Mouse (Mus musculus) embryonic facial prominence, embryonic 14.5 days (tissue): ENCODE data around the gene Clstn2. TPM values are rescaled to one million over a fixed set of nuclear protein-coding genes. Genes with fewer than 3 reads are reported as not detected.

ENCODE experiments used
- ATAC-seq: fragments of 200-750 bp; cut with Nextera tagmentation; 2 replicates; pipeline ENCODE4 v1.8.0; 2017; ENCODE audit warnings: low read depth, moderate number of reproducible peaks, moderate TSS enrichment
- DNase-seq: peaks from one replicate; pipeline ENCODE4 v3.0.0-alpha.2; 2015; ENCODE audit warnings: low spot score
- H3K27ac ChIP-seq: fragments of 300-500 bp; sonication (generic); replicated peaks from 2 replicates; pipeline ENCODE4 v1.5.1; 2014; ENCODE audit warnings: low read depth, mild to moderate bottlenecking, low read length, moderate library complexity
- H3K27me3 ChIP-seq: fragments of 300-500 bp; sonication (generic); replicated peaks from 2 replicates; pipeline ENCODE4 v1.6.1; 2014; ENCODE audit warnings: low read length; ENCODE audit not compliant: control insufficient read depth, insufficient read depth
- H3K36me3 ChIP-seq: fragments of 300-500 bp; sonication (generic); 2 replicates; pipeline ENCODE4 v1.6.1; 2014; ENCODE audit warnings: low read length, mixed read lengths; ENCODE audit not compliant: control insufficient read depth, insufficient read depth
- H3K4me1 ChIP-seq: fragments of 300-500 bp; sonication (generic); 2 replicates; pipeline ENCODE4 v1.6.1; 2014; ENCODE audit warnings: antibody characterized with exemption, low read length; ENCODE audit not compliant: control insufficient read depth, insufficient read depth
- H3K4me2 ChIP-seq: fragments of 300-500 bp; sonication (generic); 2 replicates; pipeline ENCODE4 v1.6.1; 2014; ENCODE audit warnings: low read depth, mild to moderate bottlenecking, low read length, moderate library complexity, mixed read lengths
- H3K4me3 ChIP-seq: fragments of 300-500 bp; sonication (generic); 2 replicates; pipeline ENCODE4 v1.5.1; 2014; ENCODE audit warnings: low read depth, mild to moderate bottlenecking, low read length
- H3K9ac ChIP-seq: fragments of 300-500 bp; sonication (generic); 2 replicates; pipeline ENCODE4 v1.6.1; 2014; ENCODE audit warnings: low read depth, mild to moderate bottlenecking, low read length, moderate library complexity, mixed read lengths
- H3K9me3 ChIP-seq: fragments of 300-500 bp; sonication (generic); 2 replicates; pipeline ENCODE4 v1.6.1; 2016; ENCODE audit warnings: low read length; ENCODE audit not compliant: control insufficient read depth
- WGBS: fragments of 180-500 bp; shearing (Covaris S2); extraction: QIAGEN DNeasy Blood & Tissue Kit; methylation state at CpG from one replicate; pipeline ENCODE4 v1.1.7; 2014; 5-methylcytosine and 5-hydroxymethylcytosine counted together
- polyA plus RNA-seq: library from polyadenylated mRNA; unstranded; fragments of >200 nt; fragmentation: Nextera tagmentation; extraction: Ambion mirVana; gene quantifications from 2 replicates; pipeline ENCODE4 v1.2.1, GENCODE M21; 2014

Clstn2 gene
- polyA plus RNA-seq, 1 experiment from 2014 or later: 3.8 TPM

DNA sequence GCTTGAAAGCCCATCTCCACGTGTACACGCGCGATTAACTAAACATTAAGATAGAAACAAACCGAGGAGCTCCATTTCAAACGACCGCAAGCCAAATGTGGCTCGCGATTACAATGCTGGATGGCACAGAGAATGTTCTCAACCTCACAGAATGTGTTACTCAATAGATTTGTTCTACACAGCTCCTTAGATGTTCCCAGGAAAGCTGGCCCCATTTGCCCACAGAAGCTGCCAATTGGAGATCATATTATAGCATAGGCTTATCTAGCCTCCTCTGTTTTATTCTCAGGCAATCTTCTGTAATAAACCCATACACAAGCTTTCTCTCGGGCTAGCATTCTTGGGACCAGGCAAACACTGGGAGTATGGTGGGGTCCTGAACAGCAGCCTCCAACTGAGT is 334.9 kb downstream of the Clstn2 start:
- Histone ChIP-seq H3K9ac (no peak overlapping the region), H3K9me3 (no peaks in the 10 kb centered on the region), H3K4me2 (no peak overlapping the region), H3K27me3 (no peaks in the 10 kb centered on the region), H3K36me3 (no peaks in the 10 kb centered on the region), H3K4me3 (no peak overlapping the region), H3K27ac (no peak overlapping the region), H3K4me1 (no peaks in the 10 kb centered on the region)
- 88% methylated on average over 10 of the region's 10 CpGs for WGBS
- ATAC-seq (no peak), DNase-seq (no peak)

DNA sequence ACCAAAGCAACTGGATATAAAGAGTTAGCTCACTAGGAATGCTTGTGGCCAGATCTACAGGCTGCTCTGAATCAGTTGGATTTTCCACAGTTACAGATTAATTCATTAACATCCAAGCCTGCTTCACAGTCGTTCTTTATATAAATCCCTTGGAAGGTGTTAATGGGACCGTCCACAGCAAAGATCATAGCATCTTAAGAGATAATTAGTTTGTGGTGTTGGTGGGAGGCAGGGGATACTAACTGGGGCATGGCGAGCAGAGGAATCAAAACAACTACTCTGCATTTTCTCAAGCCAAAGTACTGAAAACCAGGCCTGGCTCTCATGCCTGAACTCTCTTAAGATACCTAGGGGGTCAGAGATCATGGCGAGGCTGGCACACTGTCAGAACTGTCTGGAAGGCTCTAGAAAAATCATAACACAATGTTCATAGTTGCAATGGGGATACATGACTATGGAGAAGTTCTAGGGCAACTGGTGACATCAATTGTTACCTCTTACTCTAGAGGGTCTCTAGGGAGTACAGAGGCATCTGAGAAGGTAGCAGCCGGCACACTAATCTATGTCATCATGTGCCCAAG is 336.2 kb downstream of the Clstn2 start:
- Histone ChIP-seq H3K4me1 (no peaks in the 10 kb centered on the region), H3K27ac (no peak overlapping the region), H3K9me3 (no peaks in the 10 kb centered on the region), H3K4me3 (no peak overlapping the region), H3K9ac (no peak overlapping the region), H3K36me3 (no peaks in the 10 kb centered on the region), H3K4me2 (no peak overlapping the region), H3K27me3 (no peaks in the 10 kb centered on the region)
- WGBS: 76% methylated on average over 5 of the region's 5 CpGs
- no peak for DNase-seq
- no peak for ATAC-seq

DNA sequence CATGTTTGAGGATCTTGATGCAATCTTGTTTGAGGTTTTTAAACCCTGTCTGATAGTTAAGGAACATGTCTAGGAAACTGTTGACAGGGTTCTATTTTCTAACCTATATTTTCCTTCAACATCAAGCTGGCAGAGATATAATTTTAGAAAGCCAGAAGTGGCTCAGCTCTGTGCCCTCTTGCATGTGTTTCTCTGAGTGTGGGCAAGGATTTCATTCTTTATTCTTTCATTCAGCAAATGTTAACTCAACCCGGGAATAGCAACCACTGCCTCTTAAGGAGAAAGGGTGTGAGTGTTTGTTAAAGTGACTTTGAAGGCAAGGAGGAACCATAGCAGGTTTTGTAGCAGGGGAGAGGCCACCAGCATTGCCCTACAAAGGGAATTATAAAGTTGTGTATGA is 337.7 kb downstream of the Clstn2 start:
- Histone ChIP-seq H3K27ac (no peak overlapping the region), H3K36me3 (no peaks in the 10 kb centered on the region), H3K27me3 (no peaks in the 10 kb centered on the region), H3K4me2 (no peak overlapping the region), H3K9ac (no peak overlapping the region), H3K4me1 (no peaks in the 10 kb centered on the region), H3K4me3 (no peak overlapping the region), H3K9me3 (no peaks in the 10 kb centered on the region)
- DNase-seq (no peak), ATAC-seq (no peak)
- 71% methylated on average over 1 of the region's 1 CpGs for WGBS

DNA sequence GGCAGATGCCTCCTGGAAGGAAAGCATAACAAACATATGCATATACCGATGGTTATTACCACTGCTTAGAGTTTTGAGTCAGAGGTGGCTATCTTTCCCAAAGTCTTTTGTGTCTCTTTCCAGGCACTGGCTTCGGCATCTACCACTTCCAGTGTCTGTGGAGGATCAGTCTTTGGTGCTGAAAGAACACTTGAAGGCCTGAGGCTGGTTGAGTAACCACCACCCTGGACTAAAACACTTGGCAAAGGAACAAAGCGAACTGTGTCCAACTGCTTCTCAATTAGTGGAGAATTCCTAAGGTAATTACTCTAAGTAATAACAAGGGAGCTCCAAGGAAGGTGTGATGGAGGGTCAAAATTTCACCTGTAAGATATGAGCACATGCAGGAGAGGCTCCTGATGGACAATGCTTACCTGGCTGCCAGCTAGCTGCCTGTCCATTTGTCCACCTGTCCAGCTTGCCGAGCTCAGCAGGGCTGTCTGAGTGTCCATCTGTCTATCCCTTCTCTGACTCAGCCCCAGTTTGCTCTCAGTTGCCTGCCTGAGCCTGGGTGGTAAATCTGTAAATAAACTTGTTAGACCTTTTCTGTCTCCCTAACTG is 346.1 kb downstream of the Clstn2 start:
- Histone ChIP-seq H3K9ac (no peak overlapping the region), H3K27ac (no peak overlapping the region), H3K9me3 (no peaks in the 10 kb centered on the region), H3K4me2 (no peak overlapping the region), H3K4me3 (no peak overlapping the region), H3K36me3 (no peaks in the 10 kb centered on the region), H3K27me3 (no peaks in the 10 kb centered on the region), H3K4me1 (no peaks in the 10 kb centered on the region)
- WGBS: 71% methylated on average over 4 of the region's 4 CpGs
- DNase-seq (no peak), ATAC-seq (no peak)

DNA sequence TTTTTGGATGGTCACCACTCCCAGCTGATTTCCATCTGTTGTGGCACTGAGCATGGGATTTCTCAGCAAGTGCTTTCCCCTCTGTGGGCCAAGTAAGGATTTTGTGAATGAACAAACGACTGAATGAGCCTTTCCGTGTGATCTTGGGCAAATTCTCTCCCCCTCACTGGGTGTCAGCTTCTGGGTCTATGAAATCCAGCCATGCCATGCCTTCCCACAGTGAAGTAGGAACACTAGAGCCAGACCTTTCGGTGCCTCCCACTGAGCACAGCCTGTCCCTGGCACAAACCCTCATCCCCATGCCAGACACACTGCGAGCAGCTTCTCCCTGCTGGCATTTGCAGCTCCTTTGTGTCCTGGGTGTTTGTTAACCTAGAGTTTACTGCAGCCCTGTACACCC is 347.3 kb downstream of the Clstn2 start:
- ATAC-seq (no peak), DNase-seq (no peak)
- no peak overlapping the region for H3K4me2 ChIP-seq
- H3K4me3 ChIP-seq: no peak overlapping the region
- no peaks in the 10 kb centered on the region for H3K4me1 ChIP-seq
- H3K9me3 ChIP-seq: no peaks in the 10 kb centered on the region
- no peak overlapping the region for H3K9ac ChIP-seq
- WGBS: 66% methylated on average over 4 of the region's 4 CpGs
- no peak overlapping the region for H3K27ac ChIP-seq
- no peaks in the 10 kb centered on the region for H3K36me3 ChIP-seq
- no peaks in the 10 kb centered on the region for H3K27me3 ChIP-seq

DNA sequence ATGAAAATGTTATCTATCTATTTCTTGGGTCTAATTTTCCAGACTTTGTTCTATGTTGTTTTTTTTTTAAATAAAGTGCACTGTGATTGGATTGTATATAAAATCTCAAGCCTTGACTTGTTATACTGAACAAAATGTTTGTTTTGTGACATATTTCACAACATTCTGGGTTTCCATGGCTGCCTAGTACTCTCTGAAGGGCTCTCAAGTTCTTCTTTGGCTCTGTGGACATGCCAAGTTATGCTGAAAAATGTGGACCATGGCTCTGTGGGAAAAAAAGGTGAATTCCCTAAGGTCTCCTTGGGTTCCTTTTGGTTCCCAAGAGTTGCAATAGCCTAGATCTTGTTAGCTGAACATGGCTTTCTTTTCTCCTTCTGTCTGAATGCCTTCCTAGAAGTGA is 353.1 kb downstream of the Clstn2 start:
- ATAC-seq: no peak
- Histone ChIP-seq H3K9ac (no peak overlapping the region), H3K4me3 (no peak overlapping the region), H3K4me1 (no peaks in the 10 kb centered on the region), H3K9me3 (no peaks in the 10 kb centered on the region), H3K27me3 (no peaks in the 10 kb centered on the region), H3K4me2 (no peak overlapping the region), H3K27ac (no peak overlapping the region), H3K36me3 (no peaks in the 10 kb centered on the region)
- no peak for DNase-seq

DNA sequence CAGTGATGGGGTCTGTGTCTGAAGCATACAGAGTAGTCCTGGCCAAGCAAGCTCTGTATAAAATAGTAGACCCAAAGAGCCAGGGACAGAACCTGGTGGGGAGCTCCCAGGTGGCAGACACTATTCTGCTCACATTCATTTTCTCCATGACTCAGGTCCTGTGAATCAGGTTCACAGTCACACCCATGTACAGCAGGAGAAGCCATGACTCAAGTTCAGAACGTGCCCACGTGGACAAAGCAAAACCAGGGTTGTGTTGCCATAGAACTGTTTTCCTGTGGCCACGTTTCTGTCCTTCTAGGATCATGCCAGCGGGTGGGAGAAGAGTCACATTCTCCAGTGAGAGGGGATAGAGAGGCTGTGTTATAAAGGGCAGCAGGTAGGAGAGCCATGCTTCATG is 353.9 kb downstream of the Clstn2 start:
- no peaks in the 10 kb centered on the region for H3K4me1 ChIP-seq
- no peak overlapping the region for H3K9ac ChIP-seq
- no peak overlapping the region for H3K27ac ChIP-seq
- H3K36me3 ChIP-seq: no peaks in the 10 kb centered on the region
- H3K9me3 ChIP-seq: no peaks in the 10 kb centered on the region
- WGBS: 78% methylated on average over 4 of the region's 4 CpGs
- H3K27me3 ChIP-seq: no peaks in the 10 kb centered on the region
- no peak for DNase-seq
- H3K4me3 ChIP-seq: no peak overlapping the region
- ATAC-seq: no peak
- H3K4me2 ChIP-seq: no peak overlapping the region

DNA sequence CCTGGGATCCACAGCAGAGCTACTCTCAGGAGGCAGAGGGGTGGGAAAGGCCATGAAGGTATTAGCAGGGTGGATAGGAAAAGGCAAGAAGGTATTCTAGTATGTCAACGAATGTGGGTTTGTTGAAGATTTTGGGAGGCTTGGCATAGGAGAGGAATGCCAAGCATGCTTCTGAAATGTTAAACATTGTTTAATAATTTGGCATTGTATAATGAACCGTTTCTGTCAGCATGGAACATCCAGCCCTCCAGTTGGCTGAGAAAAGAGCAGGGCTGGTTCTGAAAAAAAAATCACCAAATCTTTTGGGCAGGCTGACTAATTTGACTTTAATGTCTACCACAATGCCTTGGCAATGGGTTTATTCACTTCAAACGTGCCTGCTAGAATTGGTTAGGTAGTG is 355.9 kb downstream of the Clstn2 start:
- WGBS: 46% methylated on average over 3 of the region's 3 CpGs
- H3K4me2 ChIP-seq: no peak overlapping the region
- ATAC-seq (no peak), DNase-seq (no peak)
- H3K9me3 ChIP-seq: no peaks in the 10 kb centered on the region
- no peak overlapping the region for H3K9ac ChIP-seq
- H3K4me3 ChIP-seq: no peak overlapping the region
- H3K27ac ChIP-seq: no peak overlapping the region
- no peaks in the 10 kb centered on the region for H3K36me3 ChIP-seq
- no peaks in the 10 kb centered on the region for H3K27me3 ChIP-seq
- H3K4me1 ChIP-seq: no peaks in the 10 kb centered on the region

DNA sequence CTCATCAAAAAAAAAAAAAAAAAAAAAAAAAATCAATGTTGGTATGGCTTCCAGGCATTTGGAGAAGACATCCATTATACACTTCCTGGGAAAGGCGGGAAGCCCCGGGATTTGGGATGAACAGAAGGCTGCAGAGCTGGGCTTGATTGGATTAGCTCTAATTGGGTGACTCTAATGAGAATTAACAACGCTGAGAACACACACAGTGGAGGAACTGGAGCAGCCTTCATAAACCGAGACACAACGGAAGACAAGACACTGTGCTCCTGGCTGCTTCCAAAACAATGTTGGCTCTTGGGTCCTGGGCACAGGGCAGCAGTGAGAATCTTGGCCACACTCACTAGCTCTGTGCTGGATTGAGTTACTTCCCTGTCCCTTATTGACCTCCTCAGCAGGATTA is 360.3 kb downstream of the Clstn2 start:
- Histone ChIP-seq H3K4me2 (no peak overlapping the region), H3K27ac (no peak overlapping the region), H3K36me3 (no peaks in the 10 kb centered on the region), H3K9ac (no peak overlapping the region), H3K4me1 (no peaks in the 10 kb centered on the region), H3K4me3 (no peak overlapping the region), H3K9me3 (no peaks in the 10 kb centered on the region), H3K27me3 (no peaks in the 10 kb centered on the region)
- WGBS: 25% methylated on average over 5 of the region's 5 CpGs
- ATAC-seq (peak; percentile 30; the same call in 1 of the 2 replicates), DNase-seq (peak; percentile 30)
